Mouse (Mus musculus): Measurements from ENCODE around the gene Lrrc45.

Lrrc45 gene

GRCm38 (mm10) chr11:120704486-120705325, 9.0 kb upstream of the Lrrc45 start:
- no peak for DNase-seq (ENCODE audit: low spot score)

GRCm38 (mm10) chr11:120706120-120706519, 7.6 kb upstream of the Lrrc45 start:
- no peak for DNase-seq (ENCODE audit: low spot score)

- no peak for DNase-seq (ENCODE audit: low spot score)
Measured at GRCm38 (mm10) chr11:120707225-120707624, 6.5 kb upstream of the Lrrc45 start.

- no peak for DNase-seq (ENCODE audit: low spot score)
Measured at GRCm38 (mm10) chr11:120707969-120708368, 5.8 kb upstream of the Lrrc45 start.

- DNase-seq (ENCODE audit: low spot score): no peak
Measured at GRCm38 (mm10) chr11:120709551-120709950, 4.2 kb upstream of the Lrrc45 start.

GRCm38 (mm10) chr11:120710672-120711071, 3.1 kb upstream of the Lrrc45 start:
- DNase-seq (ENCODE audit: low spot score): no peak

GRCm38 (mm10) chr11:120711980-120712604, 1.6 kb upstream of the Lrrc45 start:
- no peak for DNase-seq (ENCODE audit: low spot score)

GRCm38 (mm10) chr11:120712771-120713568, 755 bp upstream of the Lrrc45 start:
- no peak for DNase-seq (ENCODE audit: low spot score)

GRCm38 (mm10) chr11:120714546-120714945, 821 bp downstream of the Lrrc45 start:
- no peak for DNase-seq (ENCODE audit: low spot score)

GRCm38 (mm10) chr11:120715131-120715530, 1.4 kb downstream of the Lrrc45 start:
- DNase-seq (ENCODE audit: low spot score): no peak

GRCm38 (mm10) chr11:120719242-120719641, 5.5 kb downstream of the Lrrc45 start:
- DNase-seq (ENCODE audit: low spot score): no peak

GRCm38 (mm10) chr11:120719841-120720376, 6.2 kb downstream of the Lrrc45 start:
- no peak for DNase-seq (ENCODE audit: low spot score)

- peak; percentile 92 for DNase-seq (ENCODE audit: low spot score)
Measured at GRCm38 (mm10) chr11:120720450-120720849, 6.7 kb downstream of the Lrrc45 start.

GRCm38 (mm10) chr11:120721124-120722066, 7.7 kb downstream of the Lrrc45 start, which contains the start of gene Rac3:
Gene Rac3, plus strand, starts transcription at chr11:120721470.
- peak; percentile 71 for DNase-seq (ENCODE audit: low spot score)

GRCm38 (mm10) chr11:120722067-120722630, 8.4 kb downstream of the Lrrc45 start:
- no peak for DNase-seq (ENCODE audit: low spot score)

GRCm38 (mm10) chr11:120722761-120723382, 9.1 kb downstream of the Lrrc45 start:
- no peak for DNase-seq (ENCODE audit: low spot score)

- no peak for DNase-seq (ENCODE audit: low spot score)
Measured at GRCm38 (mm10) chr11:120723509-120723908, 9.8 kb downstream of the Lrrc45 start.

- no peak for DNase-seq (ENCODE audit: low spot score)
Measured at GRCm38 (mm10) chr11:120726243-120727168, 12.8 kb downstream of the Lrrc45 start.

- DNase-seq (ENCODE audit: low spot score): peak; percentile 97
Measured at GRCm38 (mm10) chr11:120727169-120727527, 13.4 kb downstream of the Lrrc45 start, which contains the start of gene Dcxr. Gene Dcxr, minus strand, starts transcription at chr11:120727281.
